8 mouse cellular contexts compared by ENCODE assay signal in the genomic region with DNA sequence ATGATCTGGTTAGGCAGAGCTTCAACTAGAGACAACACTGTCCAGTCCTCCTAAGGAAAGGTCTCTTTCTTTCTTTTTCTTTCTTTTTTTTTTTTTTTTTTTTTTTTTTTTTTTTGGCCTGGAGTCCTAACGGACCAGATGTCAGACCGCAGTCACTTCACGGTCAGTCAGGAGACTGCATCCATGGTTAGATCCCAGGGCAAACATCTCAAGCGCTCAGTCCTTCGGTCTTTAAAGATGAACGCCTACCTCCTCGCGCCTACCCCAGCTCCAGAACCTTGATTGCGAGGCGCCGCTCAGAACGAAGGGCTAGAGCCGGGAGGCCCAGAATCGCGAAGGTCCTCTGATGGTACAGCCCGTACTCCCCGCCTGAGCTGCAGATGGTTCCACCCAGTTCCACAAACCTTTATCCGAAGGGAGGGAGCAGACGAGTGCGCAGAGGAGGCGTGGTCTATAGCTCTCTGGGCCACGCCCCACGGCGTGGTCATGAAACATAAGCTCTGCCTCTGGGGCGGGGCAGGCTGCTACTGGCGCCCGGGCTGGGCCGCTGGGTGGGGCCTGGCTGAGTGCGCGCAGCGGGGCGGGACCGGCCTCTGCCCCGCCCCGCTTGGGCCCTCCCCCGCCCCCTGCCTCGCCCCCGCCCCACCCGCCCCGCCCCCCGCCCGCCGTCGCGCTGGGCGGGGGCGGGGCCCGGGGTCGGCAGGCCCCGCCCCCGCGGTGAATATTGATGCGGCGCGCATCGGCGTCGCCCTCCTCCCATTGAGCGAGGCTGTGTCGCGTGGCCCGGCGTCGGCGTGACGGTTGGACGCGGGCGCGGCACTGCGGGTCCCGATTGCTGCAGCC. TPM values are rescaled to one million over a fixed set of nuclear protein-coding genes. Genes with fewer than 3 reads are reported as not detected.
DNase-seq lines count a peak whose midpoint lies in the region; ATAC-seq and TF ChIP-seq lines count a peak whose summit lies in the region.

A gene (plus strand): TSS at position 720 of the 843 bp plus-strand sequence.

- peak within 1 kb of the TSS; percentile 97 for H3K27ac ChIP-seq in embryonic facial prominence, embryonic 13.5 days
- peak within 1 kb of the TSS; percentile 94 for H3K27ac ChIP-seq in kidney, adult 2 months (ENCODE audit: insufficient read depth, low read depth, low read length)
- H3K27ac ChIP-seq in limb, embryonic 12.5 days: peak within 1 kb of the TSS; percentile 96
- peak within 1 kb of the TSS; percentile 98 for H3K27ac ChIP-seq in midbrain, embryonic 15.5 days
- peak within 1 kb of the TSS; percentile 89 for H3K27ac ChIP-seq in spleen, adult 2 months (ENCODE audit: insufficient read depth, low read length)

- no peaks in the 10 kb centered on the region for H3K36me3 ChIP-seq in embryonic facial prominence, embryonic 13.5 days
- H3K36me3 ChIP-seq in kidney, adult 2 months (ENCODE audit: control insufficient read depth, insufficient read depth, low read length): no peaks in the 10 kb centered on the region
- H3K36me3 ChIP-seq in limb, embryonic 12.5 days: peaks cover 6% of the 10 kb centered on the region; the same call in 1 of the 2 replicates
- H3K36me3 ChIP-seq in midbrain, embryonic 15.5 days (replicated peaks): no peaks in the 10 kb centered on the region
- H3K36me3 ChIP-seq in spleen, adult 2 months (ENCODE audit: control insufficient read depth, insufficient read depth, low read length): no peaks in the 10 kb centered on the region

- DNase-seq in 3134 (ENCODE audit: extremely low read depth, insufficient read length, low spot score): peak; percentile 97
- DNase-seq in adrenal gland, postnatal 36 days: peak; percentile 98 to 99
- peak; percentile 97 to 99 for DNase-seq in heart, adult 18-20 months
- DNase-seq in kidney, adult 2 months: peak; percentile 100
- peak; percentile 98 to 99 for DNase-seq in spleen, adult 2 months (ENCODE audit: low read depth in 1 of 2, low spot score in 2 of 2)

- TF ChIP-seq POLR2A in kidney, adult 2 months (IDR thresholded peaks at IDR 0.05; ENCODE audit: low read depth, low read length): peak; percentile 56
- no peak for TF ChIP-seq POLR2A in spleen, adult 2 months (IDR thresholded peaks at IDR 0.05; ENCODE audit: low read depth, low read length)

- WGBS in embryonic facial prominence, embryonic 13.5 days: under 1% methylated on average over 52 of the region's 72 CpGs
- WGBS in kidney, adult 2 months: under 1% methylated on average over 56 of the region's 72 CpGs
- WGBS in limb, embryonic 12.5 days: under 1% methylated on average over 42 of the region's 72 CpGs
- WGBS in midbrain, embryonic 15.5 days: under 1% methylated on average over 43 of the region's 72 CpGs
- WGBS in spleen, adult 2 months: under 1% methylated on average over 47 of the region's 72 CpGs

- TF ChIP-seq CTCF in kidney, adult 2 months (conservative IDR thresholded peaks at IDR 0.05; ENCODE audit: insufficient read depth, insufficient read length, low read depth, low read length): no peak
- no peak for TF ChIP-seq CTCF in spleen, adult 2 months (IDR thresholded peaks at IDR 0.05; ENCODE audit: extremely low read depth, insufficient read depth, insufficient read length, insufficient replicate concordance)

- peak within 1 kb of the TSS; percentile 88 for H3K4me2 ChIP-seq in embryonic facial prominence, embryonic 13.5 days
- H3K4me2 ChIP-seq in limb, embryonic 12.5 days: peak within 1 kb of the TSS; percentile 87
- peak within 1 kb of the TSS; percentile 72 for H3K4me2 ChIP-seq in midbrain, embryonic 15.5 days

- H3K4me3 ChIP-seq in embryonic facial prominence, embryonic 13.5 days: peak within 1 kb of the TSS; percentile 83
- peak within 1 kb of the TSS; percentile 75 for H3K4me3 ChIP-seq in kidney, adult 2 months (ENCODE audit: insufficient read depth, low read depth, low read length)
- H3K4me3 ChIP-seq in limb, embryonic 12.5 days (replicated peaks): peak within 1 kb of the TSS; percentile 78
- peak within 1 kb of the TSS; percentile 78 for H3K4me3 ChIP-seq in midbrain, embryonic 15.5 days
- peak within 1 kb of the TSS; percentile 74 for H3K4me3 ChIP-seq in spleen, adult 2 months (ENCODE audit: extremely low read depth, insufficient read depth, insufficient read length)

- ATAC-seq in embryonic facial prominence, embryonic 13.5 days (ENCODE audit: insufficient number of reproducible peaks, insufficient read depth, low FRiP score, low TSS enrichment, low read depth): peak; percentile 92
- ATAC-seq in limb, embryonic 12.5 days (ENCODE audit: insufficient number of reproducible peaks, insufficient read depth, low FRiP score, low TSS enrichment, low read depth): peak; percentile 94
- peak; percentile 97 for ATAC-seq in midbrain, embryonic 15.5 days (replicated peaks)

- no peaks in the 10 kb centered on the region for H3K27me3 ChIP-seq in embryonic facial prominence, embryonic 13.5 days
- H3K27me3 ChIP-seq in kidney, adult 2 months (replicated peaks; ENCODE audit: control insufficient read depth, insufficient read depth, low read length): no peaks in the 10 kb centered on the region
- no peaks in the 10 kb centered on the region for H3K27me3 ChIP-seq in limb, embryonic 12.5 days
- no peaks in the 10 kb centered on the region for H3K27me3 ChIP-seq in midbrain, embryonic 15.5 days (replicated peaks)
- H3K27me3 ChIP-seq in spleen, adult 2 months (ENCODE audit: control insufficient read depth, insufficient read depth, low read length): no peaks in the 10 kb centered on the region

- peaks cover 34% of the 10 kb centered on the region for H3K4me1 ChIP-seq in embryonic facial prominence, embryonic 13.5 days
- peaks cover 23% of the 10 kb centered on the region for H3K4me1 ChIP-seq in kidney, adult 2 months (ENCODE audit: control insufficient read depth, insufficient read depth, low read length)
- peaks cover 30% of the 10 kb centered on the region for H3K4me1 ChIP-seq in limb, embryonic 12.5 days (replicated peaks)
- peaks cover 41% of the 10 kb centered on the region for H3K4me1 ChIP-seq in midbrain, embryonic 15.5 days
- H3K4me1 ChIP-seq in spleen, adult 2 months (ENCODE audit: control insufficient read depth, insufficient read depth, insufficient read length): peaks cover 9% of the 10 kb centered on the region; the same call in 1 of the 2 replicates

- H3K9ac ChIP-seq in embryonic facial prominence, embryonic 13.5 days: peak within 1 kb of the TSS; percentile 93
- H3K9ac ChIP-seq in limb, embryonic 12.5 days (replicated peaks): peak within 1 kb of the TSS; percentile 85
- H3K9ac ChIP-seq in midbrain, embryonic 15.5 days: peak within 1 kb of the TSS; percentile 85

- no peaks in the 10 kb centered on the region for H3K9me3 ChIP-seq in embryonic facial prominence, embryonic 13.5 days
- H3K9me3 ChIP-seq in limb, embryonic 12.5 days: no peaks in the 10 kb centered on the region
- no peaks in the 10 kb centered on the region for H3K9me3 ChIP-seq in midbrain, embryonic 15.5 days

RNA-seq across cellular contexts. Expression of the gene that starts here (rescaled TPM):
- 10 to 100 TPM; 19.9 to 24.0 TPM for total RNA-seq in adrenal gland, postnatal 36 days (2021)
- polyA plus RNA-seq in embryonic facial prominence, embryonic 13.5 days (2015; fragmentation: Nextera tagmentation; extraction: Ambion mirVana): 26.5 and 27.8 TPM in 2 replicates
- total RNA-seq in heart, adult 18-20 months (2021): 10 to 100 TPM; 10.6 to 12.7 TPM
- polyA plus RNA-seq in kidney, adult 2 months (2012; rRNA removed): 19.2 and 19.9 TPM in 2 replicates
- 35.4 and 39.3 TPM in 2 replicates for polyA plus RNA-seq in limb, embryonic 12.5 days (2016; fragmentation: Nextera tagmentation; extraction: Ambion mirVana)
- polyA plus RNA-seq in midbrain, embryonic 15.5 days (2015; fragmentation: Nextera tagmentation; extraction: Ambion mirVana): 21.0 and 21.6 TPM in 2 replicates
- polyA plus RNA-seq in spleen, adult 2 months (2012; rRNA removed): 18.9 and 28.2 TPM in 2 replicates

Comparison
In these comparisons a context has a peak if more than half of its experiments do, and no peak if none do; other contexts are left out.
1. Peak in every context shown above with its lines: DNase-seq, ATAC-seq, H3K4me3 ChIP-seq and H3K27ac ChIP-seq.